Mouse (Mus musculus): ENCODE data around the gene Zfp804a. TPM values are rescaled to one million over a fixed set of nuclear protein-coding genes. Genes with fewer than 3 reads are reported as not detected.

Gene Zfp804a
- polyA plus RNA-seq, 1 experiment, result not detected

- Histone ChIP-seq H3K4me3 (ENCODE audit: insufficient read depth, low read depth, low read length) (no peak overlapping the region), H3K27ac (ENCODE audit: insufficient read depth, low read depth, low read length) (no peak overlapping the region), H3K4me1 (ENCODE audit: control insufficient read depth, insufficient read depth, low read length) (no peaks in the 10 kb centered on the region)
- 67% methylated on average over 6 of the region's 6 CpGs for WGBS
- no peak for TF ChIP-seq CTCF (IDR thresholded peaks at IDR 0.05; ENCODE audit: insufficient read depth, low read depth, low read length)
- TF ChIP-seq POLR2A (IDR thresholded peaks at IDR 0.05; ENCODE audit: insufficient read depth, low read depth, low read length), result no peak
Observed at GRCm38 (mm10) chr2:82078287-82078994, 25.4 kb downstream of the Zfp804a start.

- H3K4me3 ChIP-seq (ENCODE audit: insufficient read depth, low read depth, low read length), result no peak overlapping the region
- H3K4me1 ChIP-seq (ENCODE audit: control insufficient read depth, insufficient read depth, low read length), result no peaks in the 10 kb centered on the region
- H3K27ac ChIP-seq (ENCODE audit: insufficient read depth, low read depth, low read length), result no peak overlapping the region
- WGBS, result 21% methylated on average over 4 of the region's 4 CpGs
- TF ChIP-seq CTCF (IDR thresholded peaks at IDR 0.05; ENCODE audit: insufficient read depth, low read depth, low read length), result no peak
- no peak for TF ChIP-seq POLR2A (IDR thresholded peaks at IDR 0.05; ENCODE audit: insufficient read depth, low read depth, low read length)
Observed at GRCm38 (mm10) chr2:82080678-82081077, 27.7 kb downstream of the Zfp804a start.

GRCm38 (mm10) chr2:82113148-82113547 lies 60.1 kb downstream of the Zfp804a start:
- no peak overlapping the region for H3K27ac ChIP-seq (ENCODE audit: insufficient read depth, low read depth, low read length)
- no peak overlapping the region for H3K4me3 ChIP-seq (ENCODE audit: insufficient read depth, low read depth, low read length)
- H3K4me1 ChIP-seq (ENCODE audit: control insufficient read depth, insufficient read depth, low read length), result no peaks in the 10 kb centered on the region
- no peak for TF ChIP-seq POLR2A (IDR thresholded peaks at IDR 0.05; ENCODE audit: insufficient read depth, low read depth, low read length)
- no peak for TF ChIP-seq CTCF (IDR thresholded peaks at IDR 0.05; ENCODE audit: insufficient read depth, low read depth, low read length)
- 50% methylated on average over 1 of the region's 1 CpGs for WGBS

- Histone ChIP-seq H3K27ac (ENCODE audit: insufficient read depth, low read depth, low read length) (no peak overlapping the region), H3K4me3 (ENCODE audit: insufficient read depth, low read depth, low read length) (no peak overlapping the region), H3K4me1 (ENCODE audit: control insufficient read depth, insufficient read depth, low read length) (no peaks in the 10 kb centered on the region)
- TF ChIP-seq CTCF (IDR thresholded peaks at IDR 0.05; ENCODE audit: insufficient read depth, low read depth, low read length), result no peak
- no peak for TF ChIP-seq POLR2A (IDR thresholded peaks at IDR 0.05; ENCODE audit: insufficient read depth, low read depth, low read length)
- WGBS, result 86% methylated on average over 2 of the region's 2 CpGs
Observed at GRCm38 (mm10) chr2:82113650-82114049, 60.6 kb downstream of the Zfp804a start.

- Histone ChIP-seq H3K27ac (ENCODE audit: insufficient read depth, low read depth, low read length) (no peak overlapping the region), H3K4me1 (ENCODE audit: control insufficient read depth, insufficient read depth, low read length) (no peaks in the 10 kb centered on the region), H3K4me3 (ENCODE audit: insufficient read depth, low read depth, low read length) (no peak overlapping the region)
- no peak for TF ChIP-seq CTCF (IDR thresholded peaks at IDR 0.05; ENCODE audit: insufficient read depth, low read depth, low read length)
- TF ChIP-seq POLR2A (IDR thresholded peaks at IDR 0.05; ENCODE audit: insufficient read depth, low read depth, low read length), result no peak
- 64% methylated on average over 2 of the region's 2 CpGs for WGBS
Observed at GRCm38 (mm10) chr2:82119577-82119976, 66.6 kb downstream of the Zfp804a start.

- TF ChIP-seq CTCF (IDR thresholded peaks at IDR 0.05; ENCODE audit: insufficient read depth, low read depth, low read length), result no peak
- Histone ChIP-seq H3K4me1 (ENCODE audit: control insufficient read depth, insufficient read depth, low read length) (no peaks in the 10 kb centered on the region), H3K4me3 (ENCODE audit: insufficient read depth, low read depth, low read length) (no peak overlapping the region), H3K27ac (ENCODE audit: insufficient read depth, low read depth, low read length) (no peak overlapping the region)
- WGBS, result 84% methylated on average over 2 of the region's 2 CpGs
Observed at GRCm38 (mm10) chr2:82178693-82179092, 125.7 kb downstream of the Zfp804a start.

GRCm38 (mm10) chr2:82181010-82181409 lies 128.0 kb downstream of the Zfp804a start:
- Histone ChIP-seq H3K4me1 (ENCODE audit: control insufficient read depth, insufficient read depth, low read length) (no peaks in the 10 kb centered on the region), H3K27ac (ENCODE audit: insufficient read depth, low read depth, low read length) (no peak overlapping the region), H3K4me3 (ENCODE audit: insufficient read depth, low read depth, low read length) (no peak overlapping the region)
- no peak for TF ChIP-seq POLR2A (IDR thresholded peaks at IDR 0.05; ENCODE audit: insufficient read depth, low read depth, low read length)
- no peak for TF ChIP-seq CTCF (IDR thresholded peaks at IDR 0.05; ENCODE audit: insufficient read depth, low read depth, low read length)
- WGBS, result 100% methylated on average over 1 of the region's 1 CpGs

- Histone ChIP-seq H3K27ac (ENCODE audit: insufficient read depth, low read depth, low read length) (no peak overlapping the region), H3K4me1 (ENCODE audit: control insufficient read depth, insufficient read depth, low read length) (no peaks in the 10 kb centered on the region), H3K4me3 (ENCODE audit: insufficient read depth, low read depth, low read length) (no peak overlapping the region)
- TF ChIP-seq POLR2A (IDR thresholded peaks at IDR 0.05; ENCODE audit: insufficient read depth, low read depth, low read length) (no peak), CTCF (IDR thresholded peaks at IDR 0.05; ENCODE audit: insufficient read depth, low read depth, low read length) (no peak)
- 82% methylated on average over 5 of the region's 5 CpGs for WGBS
Observed at GRCm38 (mm10) chr2:82199901-82200300, 146.9 kb downstream of the Zfp804a start.

- TF ChIP-seq POLR2A (IDR thresholded peaks at IDR 0.05; ENCODE audit: insufficient read depth, low read depth, low read length) (no peak), CTCF (IDR thresholded peaks at IDR 0.05; ENCODE audit: insufficient read depth, low read depth, low read length) (no peak)
- Histone ChIP-seq H3K27ac (ENCODE audit: insufficient read depth, low read depth, low read length) (no peak overlapping the region), H3K4me1 (ENCODE audit: control insufficient read depth, insufficient read depth, low read length) (no peaks in the 10 kb centered on the region), H3K4me3 (ENCODE audit: insufficient read depth, low read depth, low read length) (no peak overlapping the region)
- 59% methylated on average over 5 of the region's 5 CpGs for WGBS
Observed at GRCm38 (mm10) chr2:82200616-82201015, 147.6 kb downstream of the Zfp804a start.

Measured in olfactory bulb, adult 2 months (tissue).